Mouse (Mus musculus) effector memory CD4-positive, alpha-beta T cell, adult 7 months (primary cell): ENCODE results near the gene Rnf32. TPM values are rescaled to one million over a fixed set of nuclear protein-coding genes. Genes with fewer than 3 reads are reported as not detected.

Experiments
- polyA plus RNA-seq: library from polyadenylated mRNA; unstranded; fragments of 100-300 nt; shearing (Covaris generic); gene quantifications from one replicate; pipeline ENCODE4 v1.2.1, GENCODE M21; 2017

The Rnf32 gene
- polyA plus RNA-seq = 23.8 TPM

GRCm38 (mm10) chr5:29195570-29196263 lies at the start of gene Rnf32:
Gene Rnf32 (plus strand): TSS chr5:29195992.

Other genes starting within 250 kb of the Rnf32 start
- 2.8 TPM for gene Lmbr1, start 182.4 kb downstream of the Rnf32 start, polyA plus RNA-seq
- gene Nom1, start 238.7 kb downstream of the Rnf32 start, polyA plus RNA-seq = 35.5 TPM